28 mouse cellular contexts compared by ENCODE assay signal in the genomic region with DNA sequence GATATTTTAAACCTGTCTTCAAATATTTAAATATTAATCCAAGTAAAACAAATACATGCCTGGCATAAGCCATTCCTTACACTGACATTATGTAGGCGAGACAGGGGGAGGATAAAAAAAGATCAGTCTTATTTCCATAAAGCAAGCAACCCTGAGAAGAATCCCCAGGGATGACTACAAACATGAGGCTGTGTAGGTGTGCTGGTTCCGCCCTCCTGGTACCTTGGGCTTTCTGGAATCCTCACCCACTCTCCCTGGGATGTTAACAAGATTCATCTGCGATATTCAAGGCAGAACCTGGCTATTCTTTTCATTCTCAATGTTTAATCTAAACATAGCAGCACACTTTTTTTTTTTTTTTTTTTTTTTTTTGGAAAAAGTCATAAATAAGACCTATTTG.
A peak's percentile ranks its signal among the peaks of the same experiment; 100 is the strongest.
DNase-seq lines count a peak whose midpoint lies in the region; ATAC-seq lines count a peak whose summit lies in the region.
"Had no signal": no experiment of that assay in that cellular context is flagged by ENCODE, and none has a peak within 500 bp of the region (broad histone marks: within the 10 kb centered on the region; RNA-seq: fewer than 3 reads in every experiment).

No protein-coding gene starts in this region.

- H3K4me3 ChIP-seq in midbrain, embryonic 11.5 days (ENCODE audit: low read depth, low read length), result no peak overlapping the region
- no peak overlapping the region for H3K4me3 ChIP-seq in midbrain, embryonic 14.5 days (replicated peaks; ENCODE audit: low read depth, low read length)
- H3K4me3 ChIP-seq: embryonic facial prominence, embryonic 10.5 days; embryonic facial prominence, embryonic 13.5 days; erythroblast, embryonic 14.5 days; forebrain, embryonic 12.5 days; forebrain, embryonic 15.5 days; heart, embryonic 10.5 days; heart, embryonic 13.5 days had no signal

- no peaks in the 10 kb centered on the region for H3K9me3 ChIP-seq in midbrain, embryonic 11.5 days (ENCODE audit: control insufficient read depth, low read length)
- H3K9me3 ChIP-seq in midbrain, embryonic 14.5 days (ENCODE audit: control insufficient read depth, low read length), result no peaks in the 10 kb centered on the region
- H3K9me3 ChIP-seq: embryonic facial prominence, embryonic 10.5 days; embryonic facial prominence, embryonic 13.5 days; forebrain, embryonic 12.5 days; forebrain, embryonic 15.5 days; heart, embryonic 10.5 days; heart, embryonic 13.5 days had no signal

- peak; percentile 25 for DNase-seq in heart, adult 11 months
- DNase-seq in heart, adult 9 months (ENCODE audit: low spot score in 2 of 2), result no peak
- DNase-seq in midbrain, embryonic 11.5 days (ENCODE audit: low spot score, missing footprints), result peak; percentile 12
- no peak for DNase-seq in midbrain, embryonic 14.5 days
- DNase-seq in brain, adult 2 months (ENCODE audit: low read depth, low spot score), result peak; percentile 83
- DNase-seq in telencephalon, adult 2 months (ENCODE audit: low read depth, low spot score), result peak; percentile 75
- DNase-seq: adrenal gland, adult 2 months; adrenal gland, postnatal 14 days; cerebellum, adult 11-12 months; cerebellum, adult 8-10 months; cerebellum, postnatal 10 days; cerebellum, postnatal 36 days; embryo, embryonic 11 days; gastrocnemius, postnatal 10 days; gastrocnemius, postnatal 36 days; heart, postnatal 14 days; heart, postnatal 4 days had no signal

- no peak overlapping the region for H3K27ac ChIP-seq in midbrain, embryonic 11.5 days (ENCODE audit: low read depth, low read length)
- no peak overlapping the region for H3K27ac ChIP-seq in midbrain, embryonic 14.5 days (replicated peaks; ENCODE audit: low read depth, low read length)
- H3K27ac ChIP-seq: embryonic facial prominence, embryonic 10.5 days; embryonic facial prominence, embryonic 13.5 days; forebrain, embryonic 12.5 days; forebrain, embryonic 15.5 days; heart, embryonic 10.5 days; heart, embryonic 13.5 days; hindbrain, embryonic 14.5 days; hindbrain, postnatal 0 days had no signal

- no peaks in the 10 kb centered on the region for H3K4me1 ChIP-seq in midbrain, embryonic 11.5 days (ENCODE audit: control insufficient read depth, insufficient read depth, low read length)
- H3K4me1 ChIP-seq in midbrain, embryonic 14.5 days (ENCODE audit: control insufficient read depth, insufficient read depth, low read length), result no peaks in the 10 kb centered on the region
- H3K4me1 ChIP-seq: embryonic facial prominence, embryonic 10.5 days; forebrain, embryonic 12.5 days; forebrain, embryonic 15.5 days; heart, embryonic 10.5 days; heart, embryonic 13.5 days had no signal

- no peaks in the 10 kb centered on the region for H3K36me3 ChIP-seq in midbrain, embryonic 11.5 days (ENCODE audit: control insufficient read depth, insufficient read depth, low read length)
- no peaks in the 10 kb centered on the region for H3K36me3 ChIP-seq in midbrain, embryonic 14.5 days (ENCODE audit: control insufficient read depth, insufficient read depth, low read length)
- H3K36me3 ChIP-seq: embryonic facial prominence, embryonic 10.5 days; embryonic facial prominence, embryonic 13.5 days; forebrain, embryonic 12.5 days; forebrain, embryonic 15.5 days had no signal

- no peaks in the 10 kb centered on the region for H3K27me3 ChIP-seq in midbrain, embryonic 11.5 days (ENCODE audit: control insufficient read depth, insufficient read depth, low read length)
- H3K27me3 ChIP-seq in midbrain, embryonic 14.5 days (ENCODE audit: control insufficient read depth, insufficient read depth, low read length), result no peaks in the 10 kb centered on the region
- H3K27me3 ChIP-seq: embryonic facial prominence, embryonic 13.5 days; forebrain, embryonic 12.5 days; forebrain, embryonic 15.5 days; heart, embryonic 13.5 days had no signal

- ATAC-seq in midbrain, embryonic 11.5 days (ENCODE audit: low FRiP score), result no peak
- ATAC-seq in midbrain, embryonic 14.5 days (ENCODE audit: low FRiP score, low TSS enrichment), result no peak
- ATAC-seq: CD4-positive, CD25-positive, alpha-beta regulatory T cell, adult 4 months; forebrain, embryonic 15.5 days; hindbrain, postnatal 0 days; inflammation-experienced regulatory T-cells, adult 6 months had no signal

- no peak overlapping the region for H3K4me2 ChIP-seq in midbrain, embryonic 11.5 days
- H3K4me2 ChIP-seq in midbrain, embryonic 14.5 days (ENCODE audit: low read length), result no peak overlapping the region
- H3K4me2 ChIP-seq: embryonic facial prominence, embryonic 13.5 days; forebrain, embryonic 12.5 days; forebrain, embryonic 15.5 days; heart, embryonic 13.5 days; hindbrain, embryonic 14.5 days had no signal

- WGBS in midbrain, embryonic 11.5 days, result 86% methylated on average over 3 of the region's 3 CpGs
- 84% methylated on average over 3 of the region's 3 CpGs for WGBS in midbrain, embryonic 14.5 days

- H3K9ac ChIP-seq in midbrain, embryonic 11.5 days (ENCODE audit: low read length), result no peak overlapping the region
- H3K9ac ChIP-seq in midbrain, embryonic 14.5 days (replicated peaks; ENCODE audit: low read length), result no peak overlapping the region
- H3K9ac ChIP-seq: embryonic facial prominence, embryonic 13.5 days; forebrain, embryonic 12.5 days; forebrain, embryonic 15.5 days; heart, embryonic 13.5 days; hindbrain, embryonic 14.5 days had no signal

Comparison
In these comparisons a context has a peak if more than half of its experiments do, and no peak if none do; other contexts are left out.
1. DNase-seq: peak in heart, adult 11 months (single experiment), midbrain, embryonic 11.5 days (single experiment), brain, adult 2 months (single experiment) and telencephalon, adult 2 months (single experiment); none in heart, adult 9 months (0 of 2) and midbrain, embryonic 14.5 days (single experiment).